Mouse (Mus musculus) liver, embryonic 14.5 days (tissue): ENCODE measurements around the gene Entpd1. TPM values are rescaled to one million over a fixed set of nuclear protein-coding genes. Genes with fewer than 3 reads are reported as not detected.

Experiments used
- ATAC-seq: fragments of 200-750 bp; cut with Nextera tagmentation; 2 replicates; pipeline ENCODE4 v1.8.0; 2017; ENCODE audit warnings: moderate number of reproducible peaks, mild to moderate bottlenecking, moderate library complexity; ENCODE audit not compliant: insufficient read depth
- DNase-seq, 3 experiments: peaks; one replicate each; pipeline ENCODE4 v3.0.0-alpha.2; 2012 to 2013; ENCODE audit warnings: low read depth in 3 of 3, low spot score in 3 of 3
- H3K27ac ChIP-seq: fragments of 300-500 bp; sonication (generic); 2 replicates; pipeline ENCODE4 v1.5.1; 2014; ENCODE audit warnings: moderate library complexity, mild to moderate bottlenecking, control low read depth, inconsistent platforms
- H3K27me3 ChIP-seq: fragments of 300-500 bp; sonication (generic); 2 replicates; pipeline ENCODE4 v1.6.1; 2014; ENCODE audit warnings: mild to moderate bottlenecking, low read length, moderate library complexity; ENCODE audit not compliant: control insufficient read depth, insufficient read depth
- H3K36me3 ChIP-seq: fragments of 300-500 bp; sonication (generic); replicated peaks from 2 replicates; pipeline ENCODE4 v1.6.1; 2014; ENCODE audit warnings: low read depth; ENCODE audit not compliant: control insufficient read depth, insufficient read depth
- H3K4me1 ChIP-seq, 2 experiments: fragments of 200-500 bp in 1 of 2; fragments of 300-500 bp in 1 of 2; sonication (generic) in 1 of 2; replicated peaks; 2 replicates each; pipeline ENCODE4 v1.6.1; 2012 to 2014; ENCODE audit warnings: antibody characterized with exemption in 1 of 2, inconsistent platforms in 1 of 2, low read length in 1 of 2; ENCODE audit not compliant: control insufficient read depth in 2 of 2, insufficient read depth in 2 of 2
- H3K4me2 ChIP-seq: fragments of 300-500 bp; sonication (generic); 2 replicates; pipeline ENCODE4 v1.6.1; 2014; ENCODE audit warnings: low read depth, mild to moderate bottlenecking, control low read depth, moderate library complexity
- H3K4me3 ChIP-seq, 2 experiments: fragments of 200-500 bp in 1 of 2; fragments of 300-500 bp in 1 of 2; sonication (generic) in 1 of 2; 2 replicates each; pipeline ENCODE4 v1.5.1; 2012 to 2014; ENCODE audit warnings: low read depth in 2 of 2, low read length in 2 of 2, mild to moderate bottlenecking in 2 of 2, control low read depth in 1 of 2, inconsistent platforms in 1 of 2, moderate library complexity in 1 of 2; ENCODE audit not compliant: insufficient read depth in 1 of 2
- H3K9ac ChIP-seq: fragments of 300-500 bp; sonication (generic); replicated peaks from 2 replicates; pipeline ENCODE4 v1.6.1; 2014; ENCODE audit warnings: mild to moderate bottlenecking, control low read depth, moderate library complexity
- H3K9me3 ChIP-seq: fragments of 300-500 bp; sonication (generic); 2 replicates; pipeline ENCODE4 v1.6.1; 2016; ENCODE audit warnings: low read length, mixed read lengths; ENCODE audit not compliant: control insufficient read depth
- CTCF ChIP-seq: IDR thresholded peaks from 2 replicates; pipeline ENCODE4 v1.5.1; 2016; ENCODE audit warnings: antibody characterized with exemption, low read depth, control low read depth
- EP300 ChIP-seq: IDR thresholded peaks from 2 replicates; pipeline ENCODE4 v1.6.1; 2016; ENCODE audit warnings: antibody characterized with exemption, low read depth
- WGBS: fragments of 180-500 bp; shearing (Covaris S2); extraction: QIAGEN DNeasy Blood & Tissue Kit; methylation state at CpG from one replicate; pipeline ENCODE4 v1.1.7; 2014; ENCODE audit not compliant: insufficient replicate concordance; 5-methylcytosine and 5-hydroxymethylcytosine counted together
- polyA plus RNA-seq, 2 experiments: library from polyadenylated mRNA; depleted of rRNA in 1 of 2; stranded (reverse) in 1 of 2; unstranded in 1 of 2; fragments of >200 nt; fragmentation: Nextera tagmentation in 1 of 2; extraction: Ambion mirVana in 1 of 2; gene quantifications; 2 replicates each; pipeline versions ENCODE4 v1.2.1 to v1.2.3; 2012 to 2014

Gene Entpd1
- polyA plus RNA-seq, 2 experiments, result 1.6 to 2.8 TPM

DNA sequence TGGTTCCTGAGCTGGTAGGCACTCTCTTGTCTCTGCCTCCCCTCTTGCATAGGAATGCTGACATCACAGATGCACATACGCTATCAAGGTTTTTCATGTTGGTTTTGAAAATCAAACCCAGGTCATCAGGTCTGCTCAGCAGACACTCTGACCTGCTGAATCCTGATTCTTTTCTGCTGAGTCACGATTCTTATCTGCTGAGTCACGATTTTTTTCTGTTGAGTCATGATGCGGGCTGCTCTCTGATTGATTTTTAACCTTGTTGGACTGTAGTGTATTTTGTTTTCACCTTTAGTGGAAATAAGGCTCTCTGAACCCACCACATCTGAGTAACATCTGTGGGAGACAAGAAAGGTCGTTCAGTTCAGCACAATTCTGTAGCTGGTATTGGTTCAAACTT is 63.2 kb downstream of the Entpd1 start:
- TF ChIP-seq EP300, result no peak
- no peak for TF ChIP-seq CTCF
- H3K27ac ChIP-seq, result no peak overlapping the region
- peaks cover 0 to 6% of the 10 kb centered on the region in 2 experiments; a peak in 1 of 4 replicates for H3K4me1 ChIP-seq
- H3K9ac ChIP-seq, result no peak overlapping the region
- H3K4me2 ChIP-seq, result no peak overlapping the region
- DNase-seq, result no peak
- WGBS, result 49% methylated on average over 5 of the region's 5 CpGs
- H3K36me3 ChIP-seq, result no peaks in the 10 kb centered on the region
- no peak for ATAC-seq
- no peak overlapping the region for H3K4me3 ChIP-seq
- H3K9me3 ChIP-seq, result no peaks in the 10 kb centered on the region
- H3K27me3 ChIP-seq, result no peaks in the 10 kb centered on the region

- 67% methylated on average over 6 of the region's 6 CpGs for whole genome bisulfite sequencing
- H3K4me2 ChIP-seq, result no peak overlapping the region
- peaks cover 0 to 6% of the 10 kb centered on the region in 2 experiments; a peak in 1 of 4 replicates for H3K4me1 ChIP-seq
These were observed 65.9 kb downstream of the Entpd1 start for GRCm38 (mm10) chr19:40678087-40678486.

GRCm38 (mm10) chr19:40678532-40679307 is 66.6 kb downstream of the Entpd1 start:
- TF ChIP-seq CTCF, result no peak
- Histone ChIP-seq H3K9me3 (no peaks in the 10 kb centered on the region), H3K9ac (no peak overlapping the region), H3K4me2 (no peak overlapping the region), H3K27ac (no peak overlapping the region), H3K36me3 (no peaks in the 10 kb centered on the region), H3K27me3 (no peaks in the 10 kb centered on the region), H3K4me3 (no peak overlapping the region), H3K4me1 (peaks cover 0 to 6% of the 10 kb centered on the region in 2 experiments; a peak in 1 of 4 replicates)
- 13% methylated on average over 17 of the region's 17 CpGs for WGBS
- no peak for ATAC-seq
- DNase-seq, result no peak

More at GRCm38 (mm10) chr19:40678087-40678486, 65.9 kb downstream of the Entpd1 start:
- H3K9me3 ChIP-seq, result no peaks in the 10 kb centered on the region
- no peak overlapping the region for H3K9ac ChIP-seq
- H3K36me3 ChIP-seq, result no peaks in the 10 kb centered on the region
- H3K4me3 ChIP-seq, result no peak overlapping the region
- TF ChIP-seq CTCF (no peak), EP300 (no peak)
- no peaks in the 10 kb centered on the region for H3K27me3 ChIP-seq
- H3K27ac ChIP-seq, result no peak overlapping the region
- ATAC-seq (no peak), DNase-seq (no peak)

GRCm38 (mm10) chr19:40679632-40680031 is 67.5 kb downstream of the Entpd1 start:
- no peak overlapping the region for H3K9ac ChIP-seq
- DNase-seq, result no peak
- no peaks in the 10 kb centered on the region for H3K36me3 ChIP-seq
- no peak overlapping the region for H3K4me2 ChIP-seq
- TF ChIP-seq CTCF, result no peak
- no peak for TF ChIP-seq EP300
- H3K27ac ChIP-seq, result no peak overlapping the region
- ATAC-seq, result no peak
- H3K4me3 ChIP-seq, result no peak overlapping the region
- H3K27me3 ChIP-seq, result no peaks in the 10 kb centered on the region
- H3K9me3 ChIP-seq, result no peaks in the 10 kb centered on the region
- peaks cover 0 to 6% of the 10 kb centered on the region in 2 experiments; a peak in 1 of 4 replicates for H3K4me1 ChIP-seq
- WGBS, result 55% methylated on average over 3 of the region's 3 CpGs

GRCm38 (mm10) chr19:40684124-40684523 is 72.0 kb downstream of the Entpd1 start:
- no peak overlapping the region for H3K9ac ChIP-seq
- ATAC-seq (no peak), DNase-seq (peak in 1 of 3 experiments; percentile 28)
- TF ChIP-seq CTCF, result no peak
- TF ChIP-seq EP300, result no peak
- H3K4me2 ChIP-seq, result no peak overlapping the region
- no peaks in the 10 kb centered on the region for H3K9me3 ChIP-seq
- no peaks in the 10 kb centered on the region for H3K4me1 ChIP-seq
- H3K36me3 ChIP-seq, result no peaks in the 10 kb centered on the region
- no peak overlapping the region for H3K4me3 ChIP-seq
- 68% methylated on average over 1 of the region's 1 CpGs for WGBS
- no peak overlapping the region for H3K27ac ChIP-seq
- H3K27me3 ChIP-seq, result no peaks in the 10 kb centered on the region
